25 mouse cellular contexts compared by ENCODE assay signal in the genomic region with DNA sequence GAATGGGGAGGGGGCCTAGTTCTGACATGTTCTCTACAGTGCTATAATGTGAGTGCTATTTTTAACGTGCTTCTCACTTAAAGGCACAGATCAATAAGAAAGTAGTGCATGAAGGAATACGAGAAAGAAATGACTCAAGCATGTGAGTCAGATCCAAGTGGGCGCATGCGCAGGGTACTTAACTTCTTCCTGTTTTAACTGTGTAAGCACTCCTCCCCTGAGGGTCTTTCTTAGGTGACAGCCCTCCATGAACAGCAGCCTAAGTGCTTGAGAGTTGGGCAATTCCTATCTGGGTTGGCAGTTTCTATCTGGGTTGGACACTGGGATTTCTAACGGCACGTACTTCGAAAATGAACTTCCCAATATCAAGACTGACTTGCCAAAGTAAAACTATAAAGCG.
"Had no signal": no experiment of that assay in that cellular context is flagged by ENCODE, and none has a peak within 500 bp of the region (broad histone marks: within the 10 kb centered on the region; RNA-seq: fewer than 3 reads in every experiment).

No protein-coding gene starts in this region.

- H3K9me3 ChIP-seq: heart, embryonic 10.5 days; heart, embryonic 13.5 days; heart, embryonic 15.5 days; hindbrain, embryonic 13.5 days; hindbrain, embryonic 15.5 days; kidney, embryonic 15.5 days; limb, embryonic 10.5 days; limb, embryonic 12.5 days had no signal

- H3K27ac ChIP-seq: heart, embryonic 10.5 days; heart, embryonic 13.5 days; heart, embryonic 15.5 days; hindbrain, embryonic 13.5 days; hindbrain, embryonic 15.5 days; hindbrain, postnatal 0 days; kidney, embryonic 15.5 days; kidney, postnatal 0 days; limb, embryonic 10.5 days; limb, embryonic 12.5 days had no signal

- ATAC-seq: hindbrain, postnatal 0 days; intestine, embryonic 16.5 days had no signal

- H3K27me3 ChIP-seq: heart, embryonic 13.5 days; heart, embryonic 15.5 days; hindbrain, embryonic 13.5 days; hindbrain, embryonic 15.5 days; kidney, embryonic 15.5 days; limb, embryonic 12.5 days had no signal

- H3K4me2 ChIP-seq: heart, embryonic 13.5 days; heart, embryonic 15.5 days; hindbrain, embryonic 13.5 days; hindbrain, embryonic 15.5 days; kidney, embryonic 15.5 days; limb, embryonic 12.5 days; liver, embryonic 11.5 days had no signal

- H3K4me1 ChIP-seq: heart, embryonic 10.5 days; heart, embryonic 15.5 days; kidney, embryonic 15.5 days; limb, embryonic 10.5 days had no signal

- H3K4me3 ChIP-seq: heart, embryonic 10.5 days; heart, embryonic 13.5 days; heart, embryonic 15.5 days; hindbrain, embryonic 13.5 days; hindbrain, embryonic 15.5 days; kidney, embryonic 15.5 days; limb, embryonic 10.5 days; limb, embryonic 12.5 days had no signal

- H3K36me3 ChIP-seq: heart, embryonic 10.5 days; heart, embryonic 13.5 days; heart, embryonic 15.5 days; hindbrain, embryonic 13.5 days; hindbrain, embryonic 15.5 days; kidney, embryonic 15.5 days; limb, embryonic 10.5 days; limb, embryonic 12.5 days had no signal

- H3K9ac ChIP-seq: heart, embryonic 13.5 days; heart, embryonic 15.5 days; hindbrain, embryonic 13.5 days; hindbrain, embryonic 15.5 days; kidney, embryonic 15.5 days; limb, embryonic 12.5 days had no signal

- DNase-seq: gastrocnemius, postnatal 14 days; gastrocnemius, postnatal 36 days; heart, adult 18-20 months; heart, postnatal 14 days; heart, postnatal 36 days; kidney, adult 11 months; kidney, adult 2 months; kidney, adult 9 months; kidney, postnatal 14 days; kidney, postnatal 36 days; layer of hippocampus, adult 9-11 months; layer of hippocampus, postnatal 36 days; liver had no signal
